Mouse (Mus musculus) natural killer cell, adult 2 months (primary cell): ENCODE data around the gene Rdh1.

Source experiments
- DNase-seq, 2 experiments: peaks; one replicate each; pipeline ENCODE4 v3.0.0; 2022; ENCODE audit warnings: low spot score in 2 of 2

The Rdh1 gene

GRCm38 (mm10) chr10:127759181-127760110 is at the start of gene Rdh1, which contains the start of gene Rdh16f1:
TSS of gene Rdh1 (plus strand) at chr10:127759721.
TSS of gene Rdh16f1 (plus strand) at chr10:127759787.
- no peak for DNase-seq

GRCm38 (mm10) chr10:127710331-127710730 is 49.2 kb upstream of the Rdh1 start:
- DNase-seq, result no peak

- no peak for DNase-seq
These were observed 46.8 kb upstream of the Rdh1 start for GRCm38 (mm10) chr10:127712736-127713135.

GRCm38 (mm10) chr10:127721671-127722418 is 37.7 kb upstream of the Rdh1 start:
- no peak for DNase-seq

GRCm38 (mm10) chr10:127724178-127724577 is 35.3 kb upstream of the Rdh1 start, which contains the start of gene Tac2:
TSS of gene Tac2 (plus strand) at chr10:127724478.
- no peak for DNase-seq

GRCm38 (mm10) chr10:127725136-127725535 is 34.4 kb upstream of the Rdh1 start:
- no peak for DNase-seq

GRCm38 (mm10) chr10:127728437-127728836 is 31.1 kb upstream of the Rdh1 start:
- DNase-seq, result no peak

GRCm38 (mm10) chr10:127730285-127730932 is 29.1 kb upstream of the Rdh1 start:
- DNase-seq, result no peak

- no peak for DNase-seq
These were observed 28.6 kb upstream of the Rdh1 start for GRCm38 (mm10) chr10:127730933-127731310.

GRCm38 (mm10) chr10:127731397-127731796 is 28.1 kb upstream of the Rdh1 start:
- DNase-seq, result no peak

GRCm38 (mm10) chr10:127734434-127734833 is 25.1 kb upstream of the Rdh1 start:
- DNase-seq, result no peak

- DNase-seq, result peak in 1 of 2 experiments; percentile 35
These were observed 23.3 kb upstream of the Rdh1 start for GRCm38 (mm10) chr10:127736266-127736665.

GRCm38 (mm10) chr10:127736916-127737315 is 22.6 kb upstream of the Rdh1 start:
- peak in 1 of 2 experiments; percentile 38 for DNase-seq

GRCm38 (mm10) chr10:127737552-127737951 is 22.0 kb upstream of the Rdh1 start:
- DNase-seq, result no peak

- DNase-seq, result peak; percentile 32 to 52
These were observed 21.2 kb upstream of the Rdh1 start for GRCm38 (mm10) chr10:127738151-127738882.

- DNase-seq, result peak; percentile 74 to 84
These were observed 20.3 kb upstream of the Rdh1 start, which contains the start of gene Zbtb39 for GRCm38 (mm10) chr10:127739083-127739660. TSS of gene Zbtb39 (plus strand) at chr10:127739538.

GRCm38 (mm10) chr10:127739661-127740161 is 19.8 kb upstream of the Rdh1 start:
- DNase-seq, result peak in 1 of 2 experiments; percentile 25

GRCm38 (mm10) chr10:127744661-127745060 is 14.9 kb upstream of the Rdh1 start:
- DNase-seq, result peak; percentile 44 to 61

GRCm38 (mm10) chr10:127745886-127746285 is 13.6 kb upstream of the Rdh1 start:
- no peak for DNase-seq

GRCm38 (mm10) chr10:127747254-127747653 is 12.3 kb upstream of the Rdh1 start:
- DNase-seq, result no peak
